Mouse (Mus musculus): ENCODE measurements around the gene Cdkal1.

The Cdkal1 gene

GRCm38 (mm10) chr13:29716550-29716949 is 138.9 kb downstream of the Cdkal1 start:
- in situ Hi-C loops (cut with MboI, MseI), result no loop called here

GRCm38 (mm10) chr13:29715241-29715841 is 140.1 kb downstream of the Cdkal1 start:
- in situ Hi-C loops (cut with MboI, MseI), result no loop called here

GRCm38 (mm10) chr13:29707620-29708019 is 147.9 kb downstream of the Cdkal1 start:
- in situ Hi-C loops (cut with MboI, MseI), result no loop called here

GRCm38 (mm10) chr13:29701400-29701799 is 154.1 kb downstream of the Cdkal1 start:
- in situ Hi-C loops (cut with MboI, MseI), result no loop called here

GRCm38 (mm10) chr13:29699896-29700295 is 155.6 kb downstream of the Cdkal1 start:
- in situ Hi-C loops (cut with MboI, MseI), result no loop called here

- in situ Hi-C loops (cut with MboI, MseI), result no loop called here
These were observed 157.0 kb downstream of the Cdkal1 start for GRCm38 (mm10) chr13:29698307-29698985.

- in situ Hi-C loops (cut with MboI, MseI), result no loop called here
These were observed 158.2 kb downstream of the Cdkal1 start for GRCm38 (mm10) chr13:29697230-29697629.

GRCm38 (mm10) chr13:29690734-29691133 is 164.7 kb downstream of the Cdkal1 start:
- in situ Hi-C loops (cut with MboI, MseI), result no loop called here

GRCm38 (mm10) chr13:29688851-29689250 is 166.6 kb downstream of the Cdkal1 start:
- in situ Hi-C loops (cut with MboI, MseI), result no loop called here

- in situ Hi-C loops (cut with MboI, MseI), result no loop called here
These were observed 167.6 kb downstream of the Cdkal1 start for GRCm38 (mm10) chr13:29687872-29688271.

GRCm38 (mm10) chr13:29679479-29680186 is 175.8 kb downstream of the Cdkal1 start:
- in situ Hi-C loops (cut with MboI, MseI), result no loop called here

GRCm38 (mm10) chr13:29677559-29677958 is 177.9 kb downstream of the Cdkal1 start:
- in situ Hi-C loops (cut with MboI, MseI), result no loop called here

GRCm38 (mm10) chr13:29670626-29671025 is 184.8 kb downstream of the Cdkal1 start:
- in situ Hi-C loops (cut with MboI, MseI), result no loop called here

- in situ Hi-C loops (cut with MboI, MseI), result no loop called here
These were observed 191.6 kb downstream of the Cdkal1 start for GRCm38 (mm10) chr13:29663908-29664307.

GRCm38 (mm10) chr13:29655841-29656365 is 199.6 kb downstream of the Cdkal1 start:
- in situ Hi-C loops (cut with MboI, MseI), result no loop called here

- in situ Hi-C loops (cut with MboI, MseI), result no loop called here
These were observed 202.1 kb downstream of the Cdkal1 start for GRCm38 (mm10) chr13:29653407-29653806.

GRCm38 (mm10) chr13:29652791-29653190 is 202.7 kb downstream of the Cdkal1 start:
- in situ Hi-C loops (cut with MboI, MseI), result no loop called here

GRCm38 (mm10) chr13:29650576-29651236 is 204.8 kb downstream of the Cdkal1 start:
- in situ Hi-C loops (cut with MboI, MseI), result no loop called here

GRCm38 (mm10) chr13:29649593-29649992 is 205.9 kb downstream of the Cdkal1 start:
- in situ Hi-C loops (cut with MboI, MseI), result no loop called here

GRCm38 (mm10) chr13:29642226-29642625 is 213.2 kb downstream of the Cdkal1 start:
- in situ Hi-C loops (cut with MboI, MseI), result no loop called here

- in situ Hi-C loops (cut with MboI, MseI), result no loop called here
These were observed 214.3 kb downstream of the Cdkal1 start for GRCm38 (mm10) chr13:29641200-29641599.

- in situ Hi-C loops (cut with MboI, MseI), result no loop called here
These were observed 215.3 kb downstream of the Cdkal1 start for GRCm38 (mm10) chr13:29640186-29640585.
